In genomic region chr17:25844396-25844901, GRCm38 (mm10) we compare ENCODE assay signal across 8 mouse cellular contexts. TPM values are rescaled to one million over a fixed set of nuclear protein-coding genes. Genes with fewer than 3 reads are reported as not detected.
A peak's percentile ranks its signal among the peaks of the same experiment; 100 is the strongest.
DNase-seq lines count a peak whose midpoint lies in the region; ATAC-seq and TF ChIP-seq lines count a peak whose summit lies in the region.

Rhot2 (minus strand) TSS chr17:25844851.

- H3K27ac ChIP-seq in cortical plate, adult 2 months (ENCODE audit: insufficient read depth, low read length): peak within 1 kb of the TSS; percentile 82

- intact Hi-C loops in left cerebral cortex, postnatal 10 days (cut with DNase I): no loop called here

- peaks cover 5% of the 10 kb centered on the region for H3K4me1 ChIP-seq in cortical plate, adult 2 months (ENCODE audit: control insufficient read depth, insufficient read depth, low read length)

- no peak for TF ChIP-seq CTCF in cortical plate, adult 2 months (IDR thresholded peaks at IDR 0.05; ENCODE audit: extremely low read depth, insufficient read depth, low read length)

- peak; percentile 100 for ATAC-seq in activated CD4-positive, CD25-positive, alpha-beta regulatory T cell, adult 4 months
- ATAC-seq in inflammation-experienced regulatory T-cells, adult 6 months: peak; percentile 100
- ATAC-seq in megakaryocyte-erythroid progenitor cell, adult 5-6 weeks (replicated peaks; ENCODE audit: low FRiP score, low TSS enrichment, poor library complexity, severe bottlenecking): peak; percentile 90

- DNase-seq in gastrocnemius, postnatal 10 days: peak; percentile 93
- DNase-seq in left cerebral cortex, postnatal 10 days (ENCODE audit: extremely low spot score in 1 of 2, low spot score in 2 of 2): peak; percentile 93 to 98
- peak; percentile 94 for DNase-seq in right cerebral cortex, postnatal 25 days
- peak; percentile 92 to 96 for DNase-seq in urinary bladder, postnatal 4 days (ENCODE audit: low spot score in 2 of 2)

- TF ChIP-seq POLR2A in cortical plate, adult 2 months (IDR thresholded peaks at IDR 0.05; ENCODE audit: extremely low read depth, insufficient read depth, low read length): peak; percentile 71; the same call in 1 of the 2 replicates

- peak within 1 kb of the TSS; percentile 85 for H3K4me3 ChIP-seq in cortical plate, adult 2 months (ENCODE audit: insufficient read depth, low read length)

RNA-seq across cellular contexts. Expression of gene Rhot2, which starts in this region (rescaled TPM):
- polyA plus RNA-seq in activated CD4-positive, CD25-positive, alpha-beta regulatory T cell, adult 4 months (2017; shearing (Covaris generic)): 10 to 100 TPM; 18.4 to 29.8 TPM
- 108 and 119 TPM in 2 replicates for polyA plus RNA-seq in cortical plate, adult 2 months (2012; rRNA removed)
- 10 to 100 TPM; 36.8 TPM for total RNA-seq in gastrocnemius, postnatal 10 days (2021)
- polyA plus RNA-seq in inflammation-experienced regulatory T-cells, adult 6 months (2017; shearing (Covaris generic)): 10 to 100 TPM; 21.2 to 32.3 (median 23.4) TPM
- total RNA-seq in left cerebral cortex, postnatal 10 days (2021): 10 to 100 TPM; 68.8 to 74.7 TPM
- total RNA-seq in megakaryocyte-erythroid progenitor cell, adult 5-6 weeks (2014; fragmentation: Nextera tagmentation): 51.2 and 54.8 TPM in 2 replicates
- 21.3 and 27.4 TPM in 2 replicates for total RNA-seq in megakaryocyte-erythroid progenitor cell, adult 5-6 weeks (2017)

Comparison
In these comparisons a context has a peak if more than half of its experiments do, and no peak if none do; other contexts are left out.
1. Peak in every context shown above with its lines: DNase-seq, ATAC-seq, H3K4me3 ChIP-seq and H3K27ac ChIP-seq.